Mouse (Mus musculus): Measurements from ENCODE around the gene Usp24.

DNA sequence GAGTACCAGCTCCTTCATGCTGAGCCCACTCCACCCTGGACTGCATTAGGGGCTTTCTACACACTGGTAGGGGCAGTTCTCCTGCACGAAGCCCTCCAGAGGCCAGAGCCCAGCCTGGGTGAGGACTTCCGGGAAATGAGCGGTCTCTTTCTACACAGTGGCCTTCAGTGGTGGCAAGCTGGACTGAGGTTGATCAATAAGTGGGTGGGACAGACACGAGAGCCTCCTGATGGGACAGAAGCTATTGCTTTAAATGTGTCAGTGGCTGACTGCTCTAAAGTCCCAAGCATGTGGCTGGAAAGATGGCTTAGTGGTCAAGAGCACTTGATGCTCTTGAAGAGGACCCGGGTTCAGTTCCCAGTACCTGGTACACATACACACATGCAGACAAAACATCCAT lies 137.1 kb downstream of the Usp24 start:
- TF ChIP-seq HCFC1 (IDR thresholded peaks at IDR 0.05; ENCODE audit: low read depth, low read length) (no peak), PAX5 (IDR thresholded peaks at IDR 0.05; ENCODE audit: low read length) (no peak), BHLHE40 (IDR thresholded peaks at IDR 0.05; ENCODE audit: low read depth, low read length) (no peak), POLR2A (IDR thresholded peaks at IDR 0.05; ENCODE audit: low read depth, low read length) (no peak), TCF12 (IDR thresholded peaks at IDR 0.05; ENCODE audit: low read depth, low read length) (no peak), MYC (IDR thresholded peaks at IDR 0.05; ENCODE audit: low read depth, low read length) (no peak), GABPA (IDR thresholded peaks at IDR 0.05; ENCODE audit: insufficient replicate concordance, low read depth, low read length) (no peak), UBTF (IDR thresholded peaks at IDR 0.05; ENCODE audit: low read depth, low read length) (no peak), USF2 (conservative IDR thresholded peaks at IDR 0.05; ENCODE audit: low read depth, low read length) (no peak), ZC3H11A (IDR thresholded peaks at IDR 0.05; ENCODE audit: low read depth, low read length) (no peak), ZNF384 (IDR thresholded peaks at IDR 0.05; ENCODE audit: low read depth, low read length) (no peak), CTCF (conservative IDR thresholded peaks at IDR 0.05 in 1 of 2, IDR thresholded peaks at IDR 0.05 in 1 of 2; ENCODE audit: low read depth in 2 of 2, low read length in 2 of 2) (no peak)
